Mouse (Mus musculus) brain, embryonic 18.5 days (tissue): ENCODE measurements at regions not wholly inside any gene's neighbourhood (a gene's known extent, or its start where the extent isn't known, plus 50 kb on each side); places are given as distances from the start of the nearest gene placed in this dataset.

Experiments
- DNase-seq: peaks from one replicate; pipeline ENCODE4 v3.0.0-alpha.2; 2012; ENCODE audit warnings: low read depth, low spot score

DNA sequence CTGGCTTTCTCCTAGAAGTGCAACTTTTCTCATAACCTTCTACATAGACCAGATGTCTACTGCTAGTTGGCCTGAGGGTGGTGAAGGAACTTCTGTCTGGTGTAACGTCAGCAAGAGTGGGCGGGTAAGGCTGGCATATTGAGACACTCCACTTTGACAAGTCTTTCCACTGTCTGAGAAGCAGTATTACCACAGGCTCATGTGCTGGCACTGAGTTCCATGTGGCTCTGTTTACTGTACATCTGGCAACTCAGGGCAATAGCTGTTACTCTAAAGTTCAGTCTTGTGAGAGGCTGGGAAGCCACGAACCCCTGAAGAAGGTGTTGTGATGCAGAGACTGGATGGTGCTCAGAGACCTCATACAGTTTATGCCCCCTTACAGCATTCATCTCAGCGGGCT lies 230.7 kb upstream of the Tbx18 start:
- DNase-seq: no peak

DNA sequence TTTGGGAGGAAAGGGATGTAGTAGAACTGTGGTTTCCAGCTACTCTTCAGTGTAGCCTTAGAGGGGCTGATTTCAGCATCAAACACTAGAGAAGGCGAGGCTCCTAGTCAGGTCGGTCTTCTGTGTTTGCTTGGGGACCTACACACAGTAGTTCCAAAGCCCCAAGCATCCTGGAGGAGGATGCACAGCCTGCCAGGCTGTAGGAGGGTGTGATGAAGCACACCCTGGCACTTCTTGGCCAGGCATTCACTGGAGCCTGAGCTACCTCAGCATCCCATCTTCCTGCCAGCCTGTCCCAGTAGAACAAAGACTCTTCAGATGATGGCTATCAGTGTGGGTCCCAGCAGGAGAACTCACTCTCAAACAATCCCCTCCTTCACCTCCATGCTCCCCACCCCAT lies 233.4 kb upstream of the Tbx18 start:
- no peak for DNase-seq

- no peak for DNase-seq
Measured at GRCm38 (mm10) chr9:87965103-87965780, 234.2 kb upstream of the Tbx18 start.

GRCm38 (mm10) chr9:87968190-87969082 lies 237.4 kb upstream of the Tbx18 start:
- no peak for DNase-seq

GRCm38 (mm10) chr9:87970586-87970985 lies 239.5 kb upstream of the Tbx18 start:
- no peak for DNase-seq

DNA sequence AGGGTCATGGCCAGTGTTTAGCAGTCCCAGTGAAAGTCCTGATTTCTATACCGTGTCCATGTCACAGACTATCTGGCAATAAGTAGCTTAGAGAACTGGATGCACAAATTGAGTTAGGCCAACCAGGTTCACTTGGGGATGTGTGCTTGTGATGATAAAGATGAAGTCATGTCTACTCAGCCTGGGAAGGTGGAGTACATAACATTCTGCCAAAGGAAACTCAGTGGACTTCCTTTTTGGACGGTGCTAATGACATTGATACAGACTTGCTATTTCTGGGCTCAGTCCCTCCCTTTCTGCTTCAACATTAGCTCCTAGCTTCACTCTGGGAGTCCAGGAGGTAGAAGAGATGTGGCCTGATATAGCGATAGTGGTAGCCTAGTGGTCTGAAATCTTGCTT lies 240.7 kb upstream of the Tbx18 start:
- DNase-seq: no peak

GRCm38 (mm10) chr9:87973531-87973930 lies 242.5 kb upstream of the Tbx18 start:
- DNase-seq: no peak

- no peak for DNase-seq
Measured at GRCm38 (mm10) chr9:87984910-87985309, 253.8 kb upstream of the Tbx18 start.

DNA sequence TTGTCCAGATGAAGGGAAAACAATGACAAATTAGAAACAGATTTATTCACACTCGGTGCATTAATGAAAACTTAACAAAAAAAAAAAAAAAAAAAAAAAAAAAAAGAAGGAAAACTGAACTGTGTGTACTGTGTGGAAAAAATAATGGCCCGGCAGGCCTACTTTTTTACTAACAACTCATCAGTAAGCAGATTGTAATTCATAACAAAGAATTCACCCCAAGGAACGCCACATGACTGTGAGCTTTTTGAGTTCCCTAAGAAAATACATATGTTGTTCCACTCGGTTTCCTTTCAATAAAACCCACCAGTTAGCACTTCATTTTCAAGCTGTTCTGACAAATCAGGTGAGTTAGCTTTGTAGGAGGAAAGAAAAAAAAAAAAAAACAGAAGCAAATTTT lies 254.4 kb upstream of the Tbx18 start:
- DNase-seq: peak; percentile 4

DNA sequence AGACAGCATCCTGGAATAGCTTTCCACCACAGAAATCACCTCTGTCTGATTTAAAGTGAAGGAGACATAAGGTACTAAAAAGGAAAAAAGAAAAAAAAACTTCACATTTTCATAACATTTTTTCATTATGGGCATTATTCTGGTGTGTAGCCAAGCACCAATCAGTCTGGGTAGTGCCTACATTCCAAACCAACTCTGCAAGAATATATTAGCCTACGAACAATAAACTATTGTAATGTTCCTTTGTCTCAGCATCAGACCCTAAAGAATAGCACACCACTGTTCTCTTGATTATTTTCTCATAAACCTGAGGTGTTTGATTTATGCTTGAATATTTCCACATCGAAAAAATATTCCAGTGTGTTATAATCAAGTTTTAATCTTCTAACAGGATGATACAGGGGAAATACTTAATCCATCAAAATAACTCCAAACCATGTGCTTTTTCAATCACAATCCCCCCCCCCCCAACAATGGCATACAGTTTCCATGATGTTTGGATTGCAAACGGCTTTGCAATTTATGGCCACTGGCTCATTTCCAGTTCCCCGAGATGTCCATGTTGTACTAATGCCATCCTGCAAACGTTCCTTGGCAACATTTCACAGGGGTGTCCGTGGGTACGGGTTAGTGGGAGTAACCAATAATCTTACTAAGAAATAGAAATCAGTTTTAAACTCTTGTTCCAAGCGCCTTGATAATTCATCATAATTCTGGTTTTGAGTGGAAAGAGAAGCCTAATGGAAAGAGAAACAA lies 275.1 kb upstream of the Tbx18 start:
- DNase-seq: no peak

DNA sequence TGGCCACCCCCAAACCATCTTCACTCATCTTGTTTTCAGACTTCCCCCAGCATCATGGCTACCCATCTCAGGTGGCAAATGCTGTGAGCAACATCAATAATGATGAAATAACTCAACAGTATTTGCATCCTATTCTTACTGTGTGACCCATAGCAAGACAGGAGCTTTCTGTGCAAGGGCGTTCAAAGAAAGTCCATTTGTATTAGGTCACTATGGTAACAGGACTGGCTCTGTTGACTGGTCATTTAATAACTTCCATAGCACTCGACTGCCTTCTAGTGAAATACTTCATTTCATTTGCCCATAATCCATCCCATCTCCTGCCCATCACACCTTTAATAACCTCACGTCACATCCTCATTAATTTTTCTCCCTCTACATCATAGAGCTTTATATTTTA lies 292.7 kb upstream of the Tbx18 start:
- DNase-seq: no peak

GRCm38 (mm10) chr9:88025936-88026335 lies 294.9 kb upstream of the Tbx18 start:
- DNase-seq: no peak

DNA sequence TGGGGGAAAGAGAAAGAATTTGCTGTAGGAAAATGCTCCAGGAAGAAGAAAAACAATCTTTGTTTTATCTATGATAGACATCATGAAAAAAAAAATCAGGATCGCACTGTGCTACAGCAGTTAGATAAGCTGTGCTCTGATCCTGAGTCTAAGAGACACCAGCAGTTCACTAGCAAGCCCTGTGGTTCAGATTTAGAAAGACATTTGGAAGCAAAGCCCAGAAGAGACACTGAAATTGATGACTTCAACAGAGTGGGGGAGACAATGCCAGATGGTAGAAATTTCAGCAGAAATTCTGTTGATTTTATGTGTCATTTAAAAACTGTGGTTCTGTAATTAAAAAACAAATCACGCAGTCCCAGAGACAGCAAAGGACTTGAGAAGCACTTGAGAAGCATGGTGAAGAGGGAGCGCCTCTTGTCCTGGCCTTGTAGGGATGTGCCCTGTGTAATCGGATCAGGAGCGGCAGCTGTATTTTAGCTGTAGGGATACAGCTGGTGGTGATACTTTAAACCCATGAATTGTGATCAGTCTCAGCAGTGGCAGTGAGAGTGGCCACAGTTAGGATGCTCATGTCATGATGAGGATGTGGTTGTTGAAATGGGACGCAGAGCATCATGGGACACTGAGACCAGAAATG lies 296.4 kb upstream of the Nt5e start:
- DNase-seq: peak; percentile 10

- no peak for DNase-seq
Measured at GRCm38 (mm10) chr9:88037560-88037959, 289.4 kb upstream of the Nt5e start.

DNA sequence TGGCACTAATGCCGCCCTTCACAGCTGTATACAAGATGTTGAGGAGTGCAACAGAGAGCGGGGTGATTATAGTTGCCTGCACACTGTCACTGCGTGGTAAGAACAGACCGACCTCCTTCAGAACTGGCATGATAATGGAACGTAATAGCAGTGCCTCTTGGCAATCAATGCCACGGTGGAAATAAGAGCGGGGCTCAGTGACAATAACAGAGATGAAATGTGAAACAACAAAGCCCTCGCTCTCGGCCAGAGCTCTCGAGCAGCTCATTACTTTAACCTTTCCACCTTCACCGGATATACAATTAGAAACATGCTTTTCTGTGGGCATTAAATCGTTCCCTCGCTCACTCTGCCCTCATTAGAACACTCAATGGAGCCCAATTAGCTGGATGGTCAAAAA lies 277.7 kb upstream of the Nt5e start:
- no peak for DNase-seq

DNA sequence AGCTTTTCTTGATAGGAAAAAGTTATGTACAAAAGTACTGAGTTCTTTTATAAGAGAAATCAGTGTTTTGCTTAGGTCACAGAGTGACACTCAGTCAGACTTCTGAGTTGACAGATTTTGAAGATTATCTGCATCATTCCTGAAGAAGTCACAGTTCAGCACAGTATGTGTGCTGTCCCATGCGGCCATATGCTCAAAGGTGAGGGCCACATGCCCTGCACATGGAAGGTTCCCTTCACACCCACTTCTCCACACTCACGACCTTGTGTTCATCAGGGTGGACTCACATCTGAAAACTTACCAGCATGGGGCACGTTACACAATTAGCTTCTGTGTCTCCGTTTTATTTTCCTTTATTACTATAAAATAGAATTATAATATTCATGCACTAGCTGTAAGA lies 277.2 kb upstream of the Nt5e start:
- no peak for DNase-seq

- DNase-seq: no peak
Measured at GRCm38 (mm10) chr9:88058551-88058950, 268.4 kb upstream of the Nt5e start.

- DNase-seq: no peak
Measured at GRCm38 (mm10) chr9:88059005-88059404, 268.0 kb upstream of the Nt5e start.

DNA sequence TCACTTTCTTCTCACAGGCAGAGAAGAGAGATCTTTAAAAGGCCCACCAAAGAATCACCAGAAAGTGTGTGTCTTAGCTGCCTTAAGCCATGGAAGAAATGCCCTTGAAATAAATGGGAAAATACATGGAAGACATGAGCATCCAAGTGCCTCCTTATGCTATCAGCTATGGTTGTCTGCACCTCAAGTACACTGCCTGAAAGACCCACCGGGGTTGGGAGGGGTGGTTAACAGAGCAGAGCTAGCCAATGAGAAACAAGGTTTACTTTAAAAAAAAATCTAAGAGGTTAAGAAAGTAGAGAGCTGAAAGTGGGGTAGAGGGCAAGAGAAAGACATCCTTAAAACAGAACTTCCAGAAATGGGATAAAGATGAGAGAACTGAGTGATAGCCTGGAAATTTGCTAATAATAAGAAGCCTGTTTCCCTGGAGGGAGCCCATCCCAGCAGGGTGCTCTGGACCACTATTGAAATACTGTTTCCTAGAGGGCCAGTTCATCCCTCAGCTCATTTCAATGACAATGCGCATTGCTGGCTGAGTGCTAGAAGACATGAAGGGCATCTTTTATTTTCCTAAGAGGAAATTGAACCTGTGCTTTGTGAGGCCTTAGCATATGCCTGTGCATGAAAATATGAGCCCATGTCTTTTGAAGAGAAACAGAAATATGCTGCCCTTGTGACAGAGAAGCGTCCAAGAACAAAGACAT lies 262.9 kb upstream of the Nt5e start:
- no peak for DNase-seq

- no peak for DNase-seq
Measured at GRCm38 (mm10) chr9:88065057-88065456, 261.9 kb upstream of the Nt5e start.

- DNase-seq: no peak
Measured at GRCm38 (mm10) chr9:88065777-88066176, 261.2 kb upstream of the Nt5e start.
